Mouse (Mus musculus) cortical plate, adult 2 months (tissue): ENCODE data around the gene Slit3. TPM values are rescaled to one million over a fixed set of nuclear protein-coding genes. Genes with fewer than 3 reads are reported as not detected.

Source experiments
- H3K27ac ChIP-seq: fragments of 200-500 bp; 2 replicates; pipeline ENCODE4 v1.5.1; 2012; ENCODE audit warnings: low read length, control low read depth, inconsistent platforms; ENCODE audit not compliant: insufficient read depth
- H3K4me1 ChIP-seq: fragments of 200-500 bp; 2 replicates; pipeline ENCODE4 v1.6.1; 2011; ENCODE audit warnings: low read length; ENCODE audit not compliant: control insufficient read depth, insufficient read depth
- H3K4me3 ChIP-seq: fragments of 200-500 bp; 2 replicates; pipeline ENCODE4 v1.5.1; 2011; ENCODE audit warnings: mild to moderate bottlenecking, low read length, control low read depth; ENCODE audit not compliant: insufficient read depth
- CTCF ChIP-seq: fragments of 200-500 bp; IDR thresholded peaks from 2 replicates; pipeline ENCODE4 v1.5.1; 2011; ENCODE audit warnings: mild to moderate bottlenecking, control low read depth, low read length; ENCODE audit not compliant: insufficient read depth; ENCODE audit errors: extremely low read depth
- POLR2A ChIP-seq: fragments of 200-500 bp; IDR thresholded peaks from 2 replicates; pipeline ENCODE4 v1.6.1; 2011; ENCODE audit warnings: mild to moderate bottlenecking, low read length, control low read depth; ENCODE audit not compliant: insufficient read depth; ENCODE audit errors: extremely low read depth
- polyA plus RNA-seq: library from polyadenylated mRNA; depleted of rRNA; stranded (reverse); fragments of >200 nt; gene quantifications from 2 replicates; pipeline ENCODE4 v1.2.3, GENCODE M21; 2012

Slit3 gene
- polyA plus RNA-seq, 1 experiment: 15.8 TPM

GRCm38 (mm10) chr11:35664991-35665390 is 544.0 kb downstream of the Slit3 start:
- no peak overlapping the region for H3K27ac ChIP-seq
- TF ChIP-seq CTCF: peak; percentile 87
- no peak for TF ChIP-seq POLR2A
- no peak overlapping the region for H3K4me3 ChIP-seq
- peaks cover 4% of the 10 kb centered on the region for H3K4me1 ChIP-seq

- Histone ChIP-seq H3K4me3 (no peak overlapping the region), H3K27ac (no peak overlapping the region), H3K4me1 (peaks cover 4% of the 10 kb centered on the region)
- TF ChIP-seq POLR2A: no peak
- TF ChIP-seq CTCF: no peak
Observed at GRCm38 (mm10) chr11:35667428-35667827, 546.4 kb downstream of the Slit3 start.

GRCm38 (mm10) chr11:35668138-35668537 is 547.1 kb downstream of the Slit3 start:
- H3K4me1 ChIP-seq: peaks cover 4% of the 10 kb centered on the region
- no peak for TF ChIP-seq CTCF
- no peak for TF ChIP-seq POLR2A
- H3K4me3 ChIP-seq: no peak overlapping the region
- H3K27ac ChIP-seq: no peak overlapping the region

- H3K27ac ChIP-seq: no peak overlapping the region; the same call in 1 of the 2 replicates
- peaks cover 4% of the 10 kb centered on the region for H3K4me1 ChIP-seq
- H3K4me3 ChIP-seq: no peak overlapping the region
- TF ChIP-seq POLR2A: no peak
- no peak for TF ChIP-seq CTCF
Observed at GRCm38 (mm10) chr11:35668750-35669149, 547.7 kb downstream of the Slit3 start.

GRCm38 (mm10) chr11:35669536-35669935 is 548.5 kb downstream of the Slit3 start:
- TF ChIP-seq CTCF (no peak), POLR2A (no peak)
- peaks cover 4% of the 10 kb centered on the region for H3K4me1 ChIP-seq
- H3K27ac ChIP-seq: no peak overlapping the region
- H3K4me3 ChIP-seq: no peak overlapping the region

GRCm38 (mm10) chr11:35670181-35670580 is 549.2 kb downstream of the Slit3 start:
- Histone ChIP-seq H3K27ac (no peak overlapping the region), H3K4me3 (no peak overlapping the region), H3K4me1 (peaks cover 2% of the 10 kb centered on the region; the same call in 1 of the 2 replicates)
- TF ChIP-seq POLR2A: no peak
- no peak for TF ChIP-seq CTCF

- TF ChIP-seq POLR2A (no peak), CTCF (no peak)
- H3K4me1 ChIP-seq: peaks cover 2% of the 10 kb centered on the region; the same call in 1 of the 2 replicates
- H3K27ac ChIP-seq: no peak overlapping the region
- no peak overlapping the region for H3K4me3 ChIP-seq
Observed at GRCm38 (mm10) chr11:35670746-35671145, 549.7 kb downstream of the Slit3 start.

- Histone ChIP-seq H3K4me3 (no peak overlapping the region), H3K27ac (no peak overlapping the region), H3K4me1 (peaks cover 2% of the 10 kb centered on the region; the same call in 1 of the 2 replicates)
- TF ChIP-seq CTCF (no peak), POLR2A (no peak)
Observed at GRCm38 (mm10) chr11:35673050-35673449, 552.0 kb downstream of the Slit3 start.

GRCm38 (mm10) chr11:35674242-35674641 is 553.2 kb downstream of the Slit3 start:
- Histone ChIP-seq H3K27ac (no peak overlapping the region), H3K4me1 (peaks cover under 1% of the 10 kb centered on the region; the same call in 1 of the 2 replicates), H3K4me3 (no peak overlapping the region)
- TF ChIP-seq CTCF (no peak), POLR2A (no peak)

GRCm38 (mm10) chr11:35676744-35677143 is 555.7 kb downstream of the Slit3 start:
- H3K4me1 ChIP-seq: peaks cover 4% of the 10 kb centered on the region; the same call in 1 of the 2 replicates
- no peak overlapping the region for H3K27ac ChIP-seq

GRCm38 (mm10) chr11:35679976-35680375 is 559.0 kb downstream of the Slit3 start:
- Histone ChIP-seq H3K4me3 (no peak overlapping the region), H3K4me1 (peaks cover 4% of the 10 kb centered on the region; the same call in 1 of the 2 replicates), H3K27ac (peak overlapping the region; percentile 6; the same call in 1 of the 2 replicates)
- TF ChIP-seq CTCF (no peak), POLR2A (no peak)

More at GRCm38 (mm10) chr11:35676744-35677143, 555.7 kb downstream of the Slit3 start:
- H3K4me3 ChIP-seq: no peak overlapping the region
- TF ChIP-seq POLR2A (no peak), CTCF (no peak)

- Histone ChIP-seq H3K27ac (no peak overlapping the region), H3K4me1 (no peaks in the 10 kb centered on the region), H3K4me3 (no peak overlapping the region)
- TF ChIP-seq POLR2A (no peak), CTCF (no peak)
Observed at GRCm38 (mm10) chr11:35687316-35687715, 566.3 kb downstream of the Slit3 start.
